Mouse (Mus musculus) megakaryocyte, embryonic 14.5 days (primary cell): ENCODE measurements around the gene Ifi35. TPM values are rescaled to one million over a fixed set of nuclear protein-coding genes. Genes with fewer than 3 reads are reported as not detected.
A peak's percentile ranks its signal among the peaks of the same experiment; 100 is the strongest.
"Not testable (repeated sequence)": the region's sequence is repeated elsewhere in the genome, so short reads cannot be mapped to it uniquely, and the experiment has no call there.

Experiments
- H3K27me3 ChIP-seq: replicated peaks from 2 replicates; pipeline ENCODE3; 2012; ENCODE audit warnings: inconsistent platforms
- H3K36me3 ChIP-seq: replicated peaks from 2 replicates; pipeline ENCODE3; 2012; ENCODE audit warnings: low read length, inconsistent platforms, mixed read lengths
- H3K4me1 ChIP-seq: 2 replicates; pipeline ENCODE4 v1.6.1; 2012; ENCODE audit warnings: inconsistent platforms
- H3K4me3 ChIP-seq: replicated peaks from 2 replicates; pipeline ENCODE3; 2012; ENCODE audit warnings: moderate library complexity, mild to moderate bottlenecking, inconsistent platforms
- H3K9me3 ChIP-seq: 2 replicates; pipeline ENCODE4 v1.6.1; 2012; ENCODE audit warnings: inconsistent platforms
- FLI1 ChIP-seq: IDR thresholded peaks from 2 replicates; pipeline ENCODE4 v1.6.1; 2012; ENCODE audit warnings: low read length, inconsistent platforms, mixed read lengths
- GATA1 ChIP-seq: IDR thresholded peaks from 3 replicates; pipeline ENCODE4 v1.6.1; 2012; ENCODE audit warnings: mixed read lengths, low read length, inconsistent platforms, borderline replicate concordance
- polyA plus RNA-seq: library from polyadenylated mRNA; stranded (reverse); fragments of >175 nt; gene quantifications from 2 replicates; pipeline ENCODE4 v1.2.3, GENCODE M21; 2012; ENCODE audit warnings: low replicate concordance; ENCODE audit not compliant: insufficient read depth

Ifi35 gene
- polyA plus RNA-seq, 1 experiment: 15.6 TPM

- Histone ChIP-seq H3K36me3 (peaks cover 56% of the 10 kb centered on the region), H3K4me1 (peaks cover 57% of the 10 kb centered on the region), H3K9me3 (no peaks in the 10 kb centered on the region), H3K27me3 (peaks cover 8% of the 10 kb centered on the region), H3K4me3 (peak overlapping the region; percentile 24)
- TF ChIP-seq GATA1: no peak
- no peak for TF ChIP-seq FLI1
These were observed 13.9 kb downstream of the Ifi35 start for GRCm38 (mm10) chr11:101462141-101462540.

GRCm38 (mm10) chr11:101462583-101463440, 14.6 kb downstream of the Ifi35 start:
- Histone ChIP-seq H3K27me3 (peaks cover 12% of the 10 kb centered on the region), H3K4me1 (peaks cover 58% of the 10 kb centered on the region), H3K36me3 (peaks cover 49% of the 10 kb centered on the region)

GRCm38 (mm10) chr11:101464211-101465100, 16.2 kb downstream of the Ifi35 start, which contains the start of gene Rnd2:
Rnd2 (plus strand) TSS chr11:101464999.
- no peak for TF ChIP-seq FLI1
- TF ChIP-seq GATA1: no peak
- peaks cover 69% of the 10 kb centered on the region for H3K4me1 ChIP-seq
- peaks cover 24% of the 10 kb centered on the region for H3K27me3 ChIP-seq
- peaks cover 33% of the 10 kb centered on the region for H3K36me3 ChIP-seq
- H3K9me3 ChIP-seq: no peaks in the 10 kb centered on the region
- peak within 1 kb of the TSS; percentile 97 for H3K4me3 ChIP-seq

More at GRCm38 (mm10) chr11:101462583-101463440, 14.6 kb downstream of the Ifi35 start:
- Histone ChIP-seq H3K4me3 (peak overlapping the region; percentile 24), H3K9me3 (no peaks in the 10 kb centered on the region)
- TF ChIP-seq GATA1 (no peak), FLI1 (no peak)

GRCm38 (mm10) chr11:101465101-101465868, 17.1 kb downstream of the Ifi35 start:
- Histone ChIP-seq H3K36me3 (peaks cover 25% of the 10 kb centered on the region), H3K4me1 (peaks cover 69% of the 10 kb centered on the region), H3K4me3 (peak overlapping the region; percentile 97), H3K27me3 (peaks cover 30% of the 10 kb centered on the region), H3K9me3 (no peaks in the 10 kb centered on the region)
- TF ChIP-seq GATA1 (no peak), FLI1 (no peak)

- Histone ChIP-seq H3K4me1 (peaks cover 69% of the 10 kb centered on the region), H3K27me3 (peaks cover 38% of the 10 kb centered on the region)
- no peak for TF ChIP-seq FLI1
- TF ChIP-seq GATA1: no peak
These were observed 17.8 kb downstream of the Ifi35 start, which contains the start of gene Vat1 for GRCm38 (mm10) chr11:101465869-101466551. Vat1 (minus strand) TSS chr11:101466230.

GRCm38 (mm10) chr11:101466552-101466950, 18.3 kb downstream of the Ifi35 start:
- Histone ChIP-seq H3K27me3 (peaks cover 43% of the 10 kb centered on the region), H3K4me1 (peaks cover 69% of the 10 kb centered on the region), H3K4me3 (peak overlapping the region; percentile 97)

More at GRCm38 (mm10) chr11:101465869-101466551, 17.8 kb downstream of the Ifi35 start, which contains the start of gene Vat1:
- peak within 1 kb of the TSS; percentile 97 for H3K4me3 ChIP-seq
- H3K9me3 ChIP-seq: no peaks in the 10 kb centered on the region
- H3K36me3 ChIP-seq: peaks cover 18% of the 10 kb centered on the region

GRCm38 (mm10) chr11:101467477-101468262, 19.5 kb downstream of the Ifi35 start:
- Histone ChIP-seq H3K4me1 (peaks cover 63% of the 10 kb centered on the region), H3K36me3 (peaks cover 2% of the 10 kb centered on the region), H3K4me3 (peak overlapping the region; percentile 96), H3K9me3 (no peaks in the 10 kb centered on the region), H3K27me3 (peaks cover 52% of the 10 kb centered on the region)
- TF ChIP-seq GATA1 (no peak), FLI1 (no peak)

More at GRCm38 (mm10) chr11:101466552-101466950, 18.3 kb downstream of the Ifi35 start:
- peaks cover 13% of the 10 kb centered on the region for H3K36me3 ChIP-seq
- not testable (repeated sequence) for H3K9me3 ChIP-seq

- peaks cover 58% of the 10 kb centered on the region for H3K27me3 ChIP-seq
- TF ChIP-seq GATA1: no peak
- TF ChIP-seq FLI1: no peak
- H3K4me3 ChIP-seq: peak overlapping the region; percentile 96
- peaks cover 56% of the 10 kb centered on the region for H3K4me1 ChIP-seq
- H3K9me3 ChIP-seq: no peaks in the 10 kb centered on the region
- H3K36me3 ChIP-seq: no peaks in the 10 kb centered on the region
These were observed 20.1 kb downstream of the Ifi35 start for GRCm38 (mm10) chr11:101468263-101468688.
